Mouse (Mus musculus): ENCODE measurements around the gene Coq8b. TPM values are rescaled to one million over a fixed set of nuclear protein-coding genes. Genes with fewer than 3 reads are reported as not detected.

Coq8b gene
- 10 to 100 TPM in 1 of 2 experiments, 1 to 10 TPM in 1; 8.7 to 10.8 TPM for polyA plus RNA-seq (2017; shearing (Covaris generic))

- ATAC-seq: peak; percentile 89
These were observed at the start of gene Coq8b for GRCm38 (mm10) chr7:27232781-27233281. TSS of gene Coq8b (plus strand) at chr7:27233023.

DNA sequence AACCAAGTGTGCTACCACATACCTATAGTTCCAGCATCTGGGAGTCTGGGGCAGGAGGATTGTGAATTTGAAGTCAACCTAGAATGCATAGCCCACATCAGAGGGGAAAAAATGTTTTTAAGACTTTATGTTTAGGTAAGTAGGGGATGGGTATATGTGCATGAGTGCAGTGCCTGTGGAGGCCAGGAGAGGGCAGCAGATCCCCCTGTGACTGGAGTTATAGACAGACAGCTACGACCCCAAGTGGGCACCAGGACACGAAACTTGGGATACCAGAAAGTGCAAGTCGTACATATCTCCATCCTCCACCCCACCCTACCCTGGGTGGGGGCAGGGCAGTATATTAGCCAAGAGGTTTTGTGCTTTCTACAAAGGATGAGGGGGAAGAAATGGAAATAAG is 47.9 kb upstream of the Coq8b start:
- peak; percentile 47 for ATAC-seq

GRCm38 (mm10) chr7:27185986-27186385 is 46.8 kb upstream of the Coq8b start:
- ATAC-seq: no peak

- ATAC-seq: no peak
These were observed 43.4 kb upstream of the Coq8b start for GRCm38 (mm10) chr7:27189271-27189931.

DNA sequence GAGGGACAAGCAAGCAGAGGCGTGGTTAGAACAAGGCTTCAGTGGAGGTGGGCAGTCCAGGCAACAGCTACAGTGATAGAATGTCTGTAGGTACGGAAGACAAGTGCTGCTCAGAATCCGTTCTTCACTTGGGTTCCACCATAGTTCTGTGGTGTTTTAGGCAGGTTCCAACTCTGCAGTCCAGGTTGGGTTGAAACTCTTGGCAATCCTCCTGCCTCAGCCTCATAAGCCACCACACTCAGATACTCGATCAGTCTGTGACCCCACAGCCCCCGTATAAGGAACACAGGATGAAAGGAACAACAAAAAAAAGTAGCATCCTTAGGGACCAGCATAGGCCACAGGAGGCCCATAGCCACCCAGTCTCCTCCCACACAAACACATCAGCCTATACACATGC is 40.4 kb upstream of the Coq8b start:
- ATAC-seq: no peak

DNA sequence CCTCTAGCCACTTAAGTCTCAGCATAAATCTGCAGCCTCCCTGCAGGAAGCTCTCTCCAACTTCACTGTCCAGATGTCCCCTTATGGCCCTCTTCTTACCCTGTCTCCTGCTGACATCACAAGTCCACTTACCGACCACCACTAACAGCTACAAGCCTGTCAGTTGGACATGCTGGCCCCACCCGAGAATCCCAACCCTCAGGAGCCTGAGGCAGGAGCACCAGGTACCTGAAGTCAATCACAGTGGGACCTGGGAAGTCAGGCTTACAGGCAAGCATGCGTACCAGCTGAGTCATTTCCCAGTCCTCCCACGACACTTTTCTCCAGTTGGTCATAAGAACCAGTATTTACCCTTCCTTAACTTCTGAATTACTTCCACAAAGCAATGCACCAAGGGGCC is 39.1 kb upstream of the Coq8b start:
- ATAC-seq: no peak

DNA sequence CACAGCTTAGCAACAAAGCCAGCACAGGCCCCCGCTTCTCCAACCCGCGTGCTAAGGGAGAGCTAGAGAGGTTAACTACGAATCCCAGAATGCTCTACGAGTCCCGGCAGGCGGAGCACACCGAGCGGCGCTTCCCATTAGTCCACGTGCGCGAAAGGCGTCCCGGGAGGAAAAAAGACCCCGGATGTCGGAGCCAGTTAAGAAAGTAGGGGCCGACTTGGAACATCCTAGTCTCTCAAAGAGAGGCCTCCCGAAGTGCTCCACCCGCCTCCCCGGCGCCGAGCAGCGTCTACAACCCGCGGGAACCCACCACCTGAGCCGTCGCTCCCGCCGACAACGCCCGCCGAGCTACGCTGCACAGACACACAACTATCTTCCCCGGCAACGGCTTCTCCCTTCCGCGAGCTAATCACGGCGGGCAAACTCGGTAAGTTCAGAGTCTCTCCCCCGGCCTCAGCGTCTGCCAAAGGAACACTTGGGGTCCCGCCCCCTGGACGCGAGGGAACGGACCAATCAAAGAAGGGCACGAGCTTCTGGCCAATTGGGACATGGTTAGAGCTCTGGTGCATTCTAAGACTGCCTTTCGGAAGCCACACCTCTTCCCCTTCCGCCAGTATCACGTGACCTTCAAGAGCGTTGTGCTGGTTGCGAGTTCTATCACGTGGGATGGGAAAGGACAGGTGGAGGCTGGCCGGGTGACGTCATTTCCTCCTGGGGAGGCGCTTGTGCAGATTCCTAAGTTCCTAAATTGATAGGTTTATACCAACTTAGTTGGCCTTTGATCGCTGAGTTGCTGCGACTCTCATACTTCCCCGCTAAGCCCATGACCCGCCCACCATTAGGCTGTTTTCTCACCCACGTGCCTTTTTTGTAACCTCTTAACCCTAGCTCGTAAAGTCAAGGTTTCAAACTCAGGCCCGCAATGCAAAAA is 36.9 kb upstream of the Coq8b start, which contains the start of the genes BC024978 and Snrpa:
Gene BC024978, plus strand, starts transcription at position 101 of the 931 bp plus-strand sequence.
Gene Snrpa, minus strand, starts transcription at position 591 of the 931 bp plus-strand sequence.
- ATAC-seq: peak; percentile 93

DNA sequence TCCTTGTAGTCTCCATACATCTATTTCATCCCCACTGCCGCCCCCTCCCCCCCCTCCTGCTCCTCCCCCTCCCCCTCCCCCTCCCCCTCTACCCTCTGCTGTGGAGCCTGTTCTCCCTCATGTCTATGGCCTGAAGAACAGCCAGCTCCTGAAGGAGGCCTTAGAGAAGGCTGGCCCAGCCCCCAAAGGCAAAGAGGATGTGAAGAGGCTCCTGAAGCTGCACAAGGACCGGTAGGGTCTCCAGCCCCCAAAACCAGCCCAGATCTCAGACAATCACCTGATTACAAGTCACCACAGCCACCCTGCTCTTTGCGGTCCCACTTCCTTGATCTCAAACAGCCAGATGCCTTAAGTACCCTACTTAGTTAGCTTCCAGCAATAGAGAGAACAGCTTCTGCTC is 35.7 kb upstream of the Coq8b start:
- ATAC-seq: no peak

DNA sequence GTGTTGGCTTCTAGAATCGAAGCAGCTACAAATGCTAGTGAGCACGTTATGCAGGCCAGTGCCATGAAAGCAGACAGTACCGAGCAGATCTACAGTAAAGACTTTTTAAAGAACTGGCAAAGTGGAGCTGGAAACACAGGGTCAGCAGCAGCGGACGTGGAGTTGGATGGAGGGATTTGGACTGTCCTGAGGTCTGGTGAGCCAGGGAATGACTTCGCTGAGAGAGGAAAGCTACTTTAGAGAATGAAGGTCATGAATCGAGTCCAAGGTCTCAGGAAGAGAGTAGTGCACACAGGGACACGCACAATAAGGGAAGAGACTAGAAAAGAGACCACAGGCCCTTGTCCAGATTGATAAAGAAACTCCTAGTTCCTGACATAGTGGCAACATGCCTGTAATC is 35.2 kb upstream of the Coq8b start:
- no peak for ATAC-seq

DNA sequence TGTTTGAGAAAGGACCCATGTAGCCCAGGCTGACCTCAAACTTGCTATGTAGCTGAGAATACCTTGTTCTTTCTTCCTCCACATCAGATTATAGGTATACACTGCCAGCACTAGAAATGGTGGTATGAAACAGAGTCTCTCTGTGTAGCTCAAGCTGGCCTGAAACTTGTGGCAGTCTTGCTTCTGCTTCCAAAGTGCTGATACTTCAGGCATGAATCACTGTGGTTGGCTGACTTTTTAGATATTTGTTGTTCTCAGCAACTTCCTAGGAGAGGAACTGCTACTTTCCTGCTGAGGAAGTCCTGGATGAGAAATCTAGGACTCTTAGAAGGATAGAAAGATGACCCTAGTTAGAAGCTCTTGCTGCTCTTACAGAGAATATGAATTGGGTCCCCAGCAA is 34.5 kb upstream of the Coq8b start:
- ATAC-seq: no peak

DNA sequence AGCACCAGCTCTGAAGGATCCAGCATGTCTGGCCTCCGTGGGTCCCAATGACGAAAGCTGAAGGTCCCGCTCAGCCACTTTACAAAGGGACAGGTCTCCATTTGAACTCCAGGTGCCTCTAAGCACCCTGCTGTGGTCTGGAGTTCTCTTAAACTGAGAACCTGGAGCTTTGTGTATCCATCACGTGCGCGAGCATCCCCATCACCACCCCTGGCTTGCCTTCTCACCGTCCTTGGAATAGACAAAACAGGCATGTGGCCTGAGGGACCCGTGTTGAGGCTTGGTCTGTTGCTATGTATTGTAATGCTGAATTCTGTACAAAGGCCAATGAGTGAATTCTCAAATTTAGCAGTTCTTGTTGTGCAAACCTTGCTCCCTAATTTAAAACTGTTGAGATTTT is 34.0 kb upstream of the Coq8b start:
- no peak for ATAC-seq

DNA sequence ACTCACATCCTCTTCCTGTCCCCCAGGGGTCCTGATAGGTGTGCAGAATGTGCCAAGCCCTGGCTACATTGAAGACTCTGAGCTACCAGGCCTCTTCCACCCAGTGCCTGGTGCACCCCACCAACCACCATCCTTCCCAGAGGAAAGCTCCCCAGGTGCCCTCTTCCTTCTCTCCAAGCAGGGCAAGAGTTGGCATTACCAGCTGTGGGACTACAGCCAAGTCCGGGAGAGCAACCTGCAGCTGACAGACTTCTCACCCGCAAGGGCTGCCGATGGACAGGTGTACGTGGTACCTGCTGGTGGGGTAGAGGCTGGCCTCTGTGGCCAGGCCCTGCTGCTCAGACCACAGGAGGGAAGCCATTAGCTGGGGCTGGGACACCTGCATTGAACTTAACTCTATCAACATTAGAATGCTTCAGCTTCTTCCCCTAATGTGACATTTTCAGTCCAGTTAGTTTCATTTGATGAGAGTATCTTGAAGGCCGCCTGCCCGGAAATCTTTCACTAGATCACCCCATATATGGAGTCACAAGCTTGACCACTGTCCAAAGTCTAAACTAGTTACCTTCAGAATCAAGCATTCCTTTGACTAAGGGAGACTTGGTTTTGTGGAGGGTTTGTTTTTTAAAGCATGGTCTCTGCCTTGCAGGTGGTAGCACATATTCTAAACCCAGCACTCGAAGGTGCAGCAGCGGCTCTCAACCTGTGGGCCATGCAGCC is 28.9 kb upstream of the Coq8b start:
- no peak for ATAC-seq

GRCm38 (mm10) chr7:27212626-27213025 is 20.2 kb upstream of the Coq8b start:
- ATAC-seq: no peak

GRCm38 (mm10) chr7:27218586-27218985 is 14.2 kb upstream of the Coq8b start:
- ATAC-seq: no peak

DNA sequence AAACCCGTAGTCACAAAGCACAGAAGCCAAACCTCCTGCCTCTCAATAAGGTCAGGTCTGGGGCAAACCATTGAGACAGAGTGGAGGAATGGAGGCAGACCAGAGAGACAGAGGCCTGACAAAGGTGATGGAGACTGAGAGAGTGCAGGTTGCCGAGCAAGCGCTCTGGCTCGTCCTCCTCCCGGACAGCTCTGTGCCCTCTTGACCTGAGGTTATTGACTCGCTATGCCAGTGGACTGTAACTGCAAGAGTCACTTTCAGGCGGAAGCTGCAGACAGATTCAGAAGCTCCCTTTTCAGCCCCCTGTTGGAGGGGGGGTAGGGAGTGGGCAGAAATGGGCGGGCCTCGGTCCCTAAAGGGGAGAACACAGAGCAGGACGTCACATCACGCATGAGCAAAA is 12.9 kb upstream of the Coq8b start:
- ATAC-seq: no peak

- ATAC-seq: no peak
These were observed 10.9 kb upstream of the Coq8b start for GRCm38 (mm10) chr7:27221939-27222338.

DNA sequence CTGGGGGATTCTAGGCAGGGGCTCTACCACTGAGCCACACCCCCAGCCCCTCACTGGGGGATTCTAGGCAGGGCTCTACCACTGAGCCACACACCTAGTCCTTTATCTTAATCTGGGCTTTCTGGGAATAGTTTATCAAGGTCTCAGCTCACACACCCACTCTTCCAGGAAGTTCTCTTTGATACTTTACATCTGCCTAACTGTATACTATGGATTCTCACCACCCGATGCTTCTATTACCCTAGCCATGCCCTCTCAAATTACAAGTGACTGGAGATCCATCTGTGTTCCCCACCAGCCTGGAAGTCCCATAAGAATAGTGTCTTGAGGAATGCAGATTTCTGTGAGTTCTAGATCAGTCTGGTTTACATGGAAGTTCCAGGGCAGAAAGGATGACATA is 10.3 kb upstream of the Coq8b start:
- no peak for ATAC-seq

DNA sequence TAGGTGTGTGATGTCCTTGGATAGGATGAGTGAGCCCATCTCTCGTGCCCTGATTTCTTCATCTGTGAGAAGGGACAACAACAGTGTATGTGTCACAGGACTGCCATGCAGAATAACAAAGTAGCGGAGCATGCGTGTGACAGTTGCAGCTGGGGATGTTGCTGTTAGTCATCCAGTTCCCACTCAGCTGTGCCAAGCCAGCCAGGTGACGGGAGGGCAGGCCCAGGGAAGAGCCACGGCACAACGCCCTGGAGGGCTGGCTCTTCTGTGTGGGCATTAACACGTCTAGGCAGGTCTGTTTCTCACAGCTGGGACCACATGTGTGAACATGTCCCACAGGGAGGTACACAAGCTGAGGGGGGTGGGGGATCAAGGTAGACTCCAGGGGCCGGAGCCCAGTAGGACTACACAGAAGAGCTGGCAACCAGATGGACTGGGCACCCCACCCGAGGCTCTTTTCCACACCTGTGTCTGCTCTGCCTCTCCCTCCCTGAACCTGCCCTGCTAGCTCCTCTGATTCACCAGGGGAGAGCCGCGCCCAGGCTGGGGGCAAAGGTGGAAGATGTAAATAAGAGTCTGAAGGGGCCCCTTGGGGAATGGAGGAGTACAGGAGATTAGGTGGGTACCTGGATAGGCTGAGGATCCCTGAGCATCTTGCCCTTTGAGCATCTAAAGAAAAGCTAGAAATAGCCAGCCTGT is 7.8 kb upstream of the Coq8b start:
- no peak for ATAC-seq

DNA sequence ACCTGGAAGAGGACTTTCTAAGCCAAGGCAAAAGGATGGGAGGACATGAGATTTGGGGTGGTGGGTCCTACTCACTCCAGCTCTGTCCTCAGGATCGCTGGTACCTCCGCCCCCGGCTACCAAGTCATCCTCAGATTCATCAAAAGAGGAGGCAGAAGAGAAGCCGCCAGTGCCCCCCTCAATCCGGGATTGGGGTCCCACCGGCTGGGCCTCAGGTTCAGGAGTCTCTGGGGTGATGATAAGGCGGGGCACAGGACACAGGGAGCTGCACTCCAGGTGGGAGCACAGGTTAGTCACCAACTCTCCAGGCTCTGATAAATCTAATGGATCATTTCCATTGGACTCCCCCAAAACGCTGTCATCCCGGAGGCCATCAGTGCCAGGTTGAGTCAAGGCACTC is 5.5 kb upstream of the Coq8b start:
- ATAC-seq: no peak

DNA sequence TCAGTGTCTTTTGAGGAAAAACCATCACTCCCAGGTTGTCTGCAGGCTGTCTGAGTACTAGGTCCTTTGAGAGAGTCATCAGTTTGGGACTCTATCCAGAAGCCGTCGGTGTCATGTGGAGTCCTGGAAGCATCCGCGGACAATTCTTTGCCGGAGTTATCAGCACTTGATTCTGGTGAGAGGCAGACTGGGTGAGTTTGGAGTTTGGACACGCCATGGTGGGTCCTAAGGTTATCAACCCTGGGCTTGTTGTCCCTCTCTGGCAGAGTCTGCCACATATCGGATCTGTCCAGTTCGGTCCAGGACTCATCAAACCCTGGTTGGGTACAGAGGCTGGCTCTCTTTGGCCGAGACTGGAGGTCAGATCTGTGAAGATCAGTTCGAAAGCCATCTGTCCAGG is 5.1 kb upstream of the Coq8b start:
- no peak for ATAC-seq

DNA sequence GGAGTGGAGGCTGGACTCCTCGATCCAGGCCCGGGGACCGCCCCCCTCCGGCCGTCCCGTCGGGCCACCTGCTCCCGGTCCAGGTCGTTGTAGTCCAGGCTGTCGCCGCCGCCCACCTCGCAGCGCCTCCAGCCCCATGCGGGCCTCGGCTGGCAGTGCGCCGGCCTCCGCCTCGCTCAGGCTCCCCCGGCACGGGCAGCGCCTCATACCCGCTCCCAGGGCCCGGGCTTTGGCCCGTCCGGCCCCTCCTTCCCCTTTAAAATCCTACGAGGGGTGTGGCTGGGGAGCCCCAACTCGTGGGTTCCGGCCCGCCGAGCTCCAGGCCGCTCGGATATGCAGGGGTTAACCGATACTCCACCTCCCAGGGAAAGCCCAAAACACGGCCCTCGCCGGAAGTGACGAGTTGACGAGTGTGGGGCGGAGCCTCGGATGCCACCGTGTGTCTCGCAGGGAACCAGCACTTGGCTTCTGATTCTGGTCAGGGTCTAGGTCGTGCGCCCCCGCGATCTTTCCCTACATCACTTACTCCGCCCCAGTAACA is 4.5 kb upstream of the Coq8b start, which contains the start of gene Itpkc:
Gene Itpkc, minus strand, starts transcription at position 381 of the 541 bp plus-strand sequence.
- ATAC-seq: peak; percentile 87

DNA sequence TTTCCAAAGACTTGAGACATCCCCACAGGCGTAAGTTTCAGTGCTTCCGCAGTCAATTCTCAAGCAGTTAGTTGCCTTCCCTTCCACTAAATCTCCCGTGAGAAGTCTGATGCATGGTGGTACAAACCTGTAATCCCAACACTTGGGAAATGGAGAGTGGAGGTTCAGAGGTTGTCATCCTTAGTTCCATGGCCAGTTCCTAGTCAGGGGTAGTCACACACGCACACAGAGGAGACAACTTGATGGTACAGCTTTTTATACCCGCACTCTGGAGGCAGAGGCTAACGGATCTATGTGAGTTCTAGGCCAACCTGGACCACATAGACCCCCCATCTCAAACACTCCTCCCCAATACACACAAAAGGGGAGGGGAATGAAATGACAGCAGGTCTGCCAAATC is 4.0 kb upstream of the Coq8b start:
- ATAC-seq: no peak
